In genomic region chr6:115030098-115030497, GRCm38 (mm10) we compare ENCODE assay signal across 15 mouse cellular contexts. TPM values are rescaled to one million over a fixed set of nuclear protein-coding genes. Genes with fewer than 3 reads are reported as not detected.
DNase-seq lines count a peak whose midpoint lies in the region; ATAC-seq and TF ChIP-seq lines count a peak whose summit lies in the region.
"Had no signal": no experiment of that assay in that cellular context is flagged by ENCODE, and none has a peak within 500 bp of the region (broad histone marks: within the 10 kb centered on the region; RNA-seq: fewer than 3 reads in every experiment).

No protein-coding gene starts in this region.

- no peak for ATAC-seq in hindbrain, embryonic 11.5 days (ENCODE audit: low FRiP score)
- no peak for ATAC-seq in hindbrain, embryonic 12.5 days (ENCODE audit: low FRiP score)
- ATAC-seq in midbrain, postnatal 0 days (ENCODE audit: low FRiP score) = no peak

- no peaks in the 10 kb centered on the region for H3K9me3 ChIP-seq in hindbrain, embryonic 11.5 days (ENCODE audit: control insufficient read depth, low read length)
- no peaks in the 10 kb centered on the region for H3K9me3 ChIP-seq in hindbrain, embryonic 12.5 days (replicated peaks)
- H3K9me3 ChIP-seq in midbrain, postnatal 0 days (ENCODE audit: low read length) = no peaks in the 10 kb centered on the region
- no peaks in the 10 kb centered on the region for H3K9me3 ChIP-seq in midbrain, embryonic 10.5 days (replicated peaks)
- H3K9me3 ChIP-seq: embryonic facial prominence, embryonic 13.5 days; heart, embryonic 15.5 days; liver, embryonic 15.5 days had no signal

- no peak overlapping the region for H3K4me3 ChIP-seq in hindbrain, embryonic 11.5 days (ENCODE audit: low read depth, low read length)
- H3K4me3 ChIP-seq in hindbrain, embryonic 12.5 days = no peak overlapping the region
- no peak overlapping the region for H3K4me3 ChIP-seq in midbrain, postnatal 0 days (ENCODE audit: low read depth, low read length)
- H3K4me3 ChIP-seq in midbrain, embryonic 10.5 days = no peak overlapping the region
- no peak overlapping the region for H3K4me3 ChIP-seq in small intestine, adult 2 months (ENCODE audit: low read depth, low read length)
- H3K4me3 ChIP-seq: embryonic facial prominence, embryonic 13.5 days; heart, embryonic 15.5 days; liver, embryonic 15.5 days had no signal

- no peak for TF ChIP-seq POLR2A in small intestine, adult 2 months (IDR thresholded peaks at IDR 0.05; ENCODE audit: low read depth, low read length)

- no peaks in the 10 kb centered on the region for H3K27me3 ChIP-seq in hindbrain, embryonic 11.5 days (ENCODE audit: control insufficient read depth, insufficient read depth, low read length)
- no peaks in the 10 kb centered on the region for H3K27me3 ChIP-seq in hindbrain, embryonic 12.5 days
- no peaks in the 10 kb centered on the region for H3K27me3 ChIP-seq in midbrain, postnatal 0 days (ENCODE audit: insufficient read depth, low read length)
- no peaks in the 10 kb centered on the region for H3K27me3 ChIP-seq in midbrain, embryonic 10.5 days (ENCODE audit: low read depth, poor library complexity, severe bottlenecking)
- no peaks in the 10 kb centered on the region for H3K27me3 ChIP-seq in small intestine, adult 2 months (ENCODE audit: control insufficient read depth, insufficient read depth, low read length)
- H3K27me3 ChIP-seq: embryonic facial prominence, embryonic 13.5 days; heart, embryonic 15.5 days; liver, embryonic 15.5 days had no signal

- H3K27ac ChIP-seq in hindbrain, embryonic 11.5 days (ENCODE audit: low read depth, low read length) = no peak overlapping the region
- no peak overlapping the region for H3K27ac ChIP-seq in hindbrain, embryonic 12.5 days
- H3K27ac ChIP-seq in midbrain, postnatal 0 days (ENCODE audit: low read depth, low read length) = no peak overlapping the region
- H3K27ac ChIP-seq in midbrain, embryonic 10.5 days (replicated peaks) = no peak overlapping the region
- H3K27ac ChIP-seq in small intestine, adult 2 months (ENCODE audit: insufficient read depth, low read depth, low read length) = no peak overlapping the region
- H3K27ac ChIP-seq: embryonic facial prominence, embryonic 13.5 days; heart, embryonic 15.5 days; liver, embryonic 15.5 days had no signal

- H3K4me1 ChIP-seq in hindbrain, embryonic 11.5 days (replicated peaks; ENCODE audit: control insufficient read depth, insufficient read depth, low read length) = no peaks in the 10 kb centered on the region
- no peaks in the 10 kb centered on the region for H3K4me1 ChIP-seq in hindbrain, embryonic 12.5 days
- no peaks in the 10 kb centered on the region for H3K4me1 ChIP-seq in midbrain, postnatal 0 days (ENCODE audit: insufficient read depth, low read length)
- no peaks in the 10 kb centered on the region for H3K4me1 ChIP-seq in midbrain, embryonic 10.5 days
- H3K4me1 ChIP-seq in small intestine, adult 2 months (ENCODE audit: control insufficient read depth, insufficient read depth, insufficient read length, low read length) = no peaks in the 10 kb centered on the region
- H3K4me1 ChIP-seq: embryonic facial prominence, embryonic 13.5 days; heart, embryonic 15.5 days; liver, embryonic 15.5 days had no signal

- peak; percentile 9 for DNase-seq in hindbrain, embryonic 11.5 days (ENCODE audit: low spot score)
- no peak for DNase-seq in midbrain, postnatal 0 days (ENCODE audit: low spot score)
- no peak for DNase-seq in midbrain, embryonic 10.5 days (ENCODE audit: low spot score)
- DNase-seq in R1 (ENCODE audit: low read depth, low spot score) = peak; percentile 55
- no peak for DNase-seq in spleen, postnatal 36 days (ENCODE audit: low spot score in 2 of 2)
- no peak for DNase-seq in thymus, adult 18-20 months
- DNase-seq: kidney, adult 18-20 months; layer of hippocampus, postnatal 36 days; spleen, adult 18-20 months; thymus, postnatal 36 days had no signal

- H3K4me2 ChIP-seq in hindbrain, embryonic 11.5 days (replicated peaks; ENCODE audit: low read depth, low read length) = no peak overlapping the region
- H3K4me2 ChIP-seq in hindbrain, embryonic 12.5 days (replicated peaks) = no peak overlapping the region
- H3K4me2 ChIP-seq in midbrain, postnatal 0 days (ENCODE audit: low read depth, low read length, poor library complexity, severe bottlenecking) = no peak overlapping the region
- H3K4me2 ChIP-seq: embryonic facial prominence, embryonic 13.5 days; heart, embryonic 15.5 days; liver, embryonic 15.5 days had no signal

- WGBS in hindbrain, embryonic 11.5 days = 85% methylated on average over 2 of the region's 2 CpGs
- WGBS in hindbrain, embryonic 12.5 days = 82% methylated on average over 2 of the region's 2 CpGs
- WGBS in midbrain, postnatal 0 days = 81% methylated on average over 2 of the region's 2 CpGs
- 91% methylated on average over 2 of the region's 2 CpGs for WGBS in midbrain, embryonic 10.5 days
- WGBS in small intestine, adult 2 months = 84% methylated on average over 2 of the region's 2 CpGs

- H3K36me3 ChIP-seq in hindbrain, embryonic 11.5 days (ENCODE audit: control insufficient read depth, insufficient read depth, low read length) = peaks cover 12% of the 10 kb centered on the region; the same call in 1 of the 2 replicates
- peaks cover 58% of the 10 kb centered on the region for H3K36me3 ChIP-seq in hindbrain, embryonic 12.5 days
- peaks cover 38% of the 10 kb centered on the region for H3K36me3 ChIP-seq in midbrain, postnatal 0 days (ENCODE audit: insufficient read depth, low read length)
- peaks cover 89% of the 10 kb centered on the region for H3K36me3 ChIP-seq in midbrain, embryonic 10.5 days
- peaks cover 39% of the 10 kb centered on the region for H3K36me3 ChIP-seq in small intestine, adult 2 months (ENCODE audit: control insufficient read depth, insufficient read depth, low read length)

- TF ChIP-seq CTCF in midbrain, postnatal 0 days (IDR thresholded peaks at IDR 0.05) = peak; percentile 73
- peak; percentile 47; the same call in 1 of the 2 replicates for TF ChIP-seq CTCF in small intestine, adult 2 months (IDR thresholded peaks at IDR 0.05; ENCODE audit: extremely low read depth, insufficient read length, insufficient replicate concordance, low read depth, low read length)

- no peak overlapping the region for H3K9ac ChIP-seq in hindbrain, embryonic 11.5 days (ENCODE audit: low read depth, low read length)
- H3K9ac ChIP-seq in hindbrain, embryonic 12.5 days = no peak overlapping the region
- no peak overlapping the region for H3K9ac ChIP-seq in midbrain, postnatal 0 days (replicated peaks; ENCODE audit: low read length, poor library complexity, severe bottlenecking)
- H3K9ac ChIP-seq: embryonic facial prominence, embryonic 13.5 days; heart, embryonic 15.5 days; liver, embryonic 15.5 days had no signal

RNA-seq across cellular contexts. Expression of gene Tamm41, which starts 7.6 kb away (rescaled TPM):
- 65.5 and 66.6 TPM in 2 replicates for polyA plus RNA-seq in hindbrain, embryonic 11.5 days (2014; fragmentation: Nextera tagmentation; extraction: Ambion mirVana)
- 54.5 and 57.7 TPM in 2 replicates for polyA plus RNA-seq in hindbrain, embryonic 12.5 days (2016; fragmentation: Nextera tagmentation; extraction: Ambion mirVana)
- total RNA-seq in midbrain, postnatal 0 days (2014; rRNA removed) = 39.4 and 50.8 TPM in 2 replicates
- polyA plus RNA-seq in midbrain, postnatal 0 days (2015; fragmentation: Nextera tagmentation; extraction: Ambion mirVana) = 45.9 and 47.7 TPM in 2 replicates
- 85.6 and 100 TPM in 2 replicates for polyA plus RNA-seq in midbrain, embryonic 10.5 days (2016; fragmentation: Nextera tagmentation; extraction: Ambion mirVana)
- polyA plus RNA-seq in small intestine, adult 2 months (2012; rRNA removed) = 21.0 and 31.8 TPM in 2 replicates

Comparison
In these comparisons a context has a peak if more than half of its experiments do, and no peak if none do; other contexts are left out.
1. DNase-seq: peak in hindbrain, embryonic 11.5 days (single experiment) and R1 (single experiment); none in midbrain, postnatal 0 days (single experiment), midbrain, embryonic 10.5 days (single experiment), spleen, postnatal 36 days (0 of 2) and thymus, adult 18-20 months (0 of 2).